Mouse (Mus musculus) embryo, embryonic 11 days (tissue): ENCODE measurements around the gene Sox9.

Experiments used
- DNase-seq: peaks from one replicate; pipeline ENCODE4 v3.0.0-alpha.2; 2015

The Sox9 gene

DNA sequence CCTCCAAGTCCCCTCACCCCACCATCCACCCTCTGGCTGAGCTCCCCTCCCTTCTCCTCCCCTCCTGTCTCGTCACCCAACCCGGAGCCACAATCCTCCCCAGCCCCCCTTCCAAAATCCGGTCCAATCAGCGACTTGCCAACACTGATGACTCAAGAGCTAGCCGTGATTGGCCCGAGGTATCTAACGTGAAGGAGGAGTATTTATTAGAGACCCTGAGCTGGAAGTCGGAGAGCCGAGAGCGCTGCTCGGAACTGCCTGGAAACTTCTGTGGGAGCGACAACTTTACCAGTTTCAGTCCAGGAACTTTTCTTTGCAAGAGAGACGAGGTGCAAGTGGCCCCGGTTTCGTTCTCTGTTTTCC is at the start of gene Sox9:
TSS of gene Sox9 (plus strand) at position 231 of the 363 bp plus-strand sequence.
- DNase-seq, result peak; percentile 96

DNA sequence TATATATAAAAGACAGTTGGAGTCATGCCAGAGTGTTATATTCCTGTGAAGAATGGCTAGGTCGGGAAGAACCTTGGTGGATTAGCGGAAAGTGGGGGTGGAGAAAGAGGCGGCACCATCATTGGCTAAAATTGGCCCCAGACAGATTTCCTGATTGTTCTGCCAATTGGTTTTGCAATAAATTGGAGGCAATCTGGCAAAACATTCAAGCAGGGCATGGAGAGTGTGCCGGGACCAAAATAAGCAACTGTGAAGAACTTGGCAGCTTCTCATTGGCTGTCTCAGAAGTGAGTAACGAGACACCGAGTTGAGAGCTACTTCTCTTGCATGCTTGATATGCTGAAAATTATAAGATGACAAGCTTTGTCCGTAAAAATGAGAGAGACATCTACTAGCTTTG is 49.6 kb upstream of the Sox9 start:
- DNase-seq, result no peak

DNA sequence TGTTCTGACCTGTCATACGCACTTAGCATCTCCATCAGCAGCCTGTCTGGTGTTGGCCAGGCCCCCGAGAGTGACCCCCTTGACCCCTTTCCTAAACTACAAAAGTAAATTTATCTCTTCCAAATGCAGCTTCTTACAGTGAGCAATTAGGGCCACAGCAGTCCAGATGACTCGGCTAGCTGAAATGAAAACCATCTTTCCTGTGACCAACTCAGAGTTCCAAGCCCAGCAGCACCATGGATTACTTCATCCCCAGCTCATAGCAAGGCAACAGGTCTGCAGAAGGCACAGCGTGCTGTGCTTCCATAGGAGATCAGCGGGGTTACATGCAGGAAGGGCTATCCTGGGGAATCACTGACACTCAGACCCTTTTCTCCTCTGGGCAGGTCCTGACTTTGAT is 45.0 kb upstream of the Sox9 start:
- DNase-seq, result peak; percentile 32

DNA sequence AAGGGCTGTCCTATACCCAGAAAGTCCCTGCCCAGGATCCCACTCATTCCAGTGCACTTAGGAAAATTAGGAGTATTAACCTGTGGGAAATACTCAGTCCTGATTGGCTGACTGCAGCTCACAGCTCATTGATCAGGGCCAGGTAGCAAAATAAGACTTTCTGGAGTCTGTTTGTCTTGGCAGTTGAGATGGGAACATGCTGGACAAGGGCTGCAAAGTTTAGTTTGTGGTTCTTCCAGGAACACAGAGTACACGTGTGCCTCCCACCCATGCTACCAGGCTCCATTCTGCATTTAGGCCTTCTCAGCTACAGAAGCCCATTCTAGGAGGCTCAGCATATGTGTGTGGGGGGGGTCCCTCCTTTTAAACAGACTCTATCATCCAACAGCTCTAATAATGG is 42.3 kb upstream of the Sox9 start:
- no peak for DNase-seq

DNA sequence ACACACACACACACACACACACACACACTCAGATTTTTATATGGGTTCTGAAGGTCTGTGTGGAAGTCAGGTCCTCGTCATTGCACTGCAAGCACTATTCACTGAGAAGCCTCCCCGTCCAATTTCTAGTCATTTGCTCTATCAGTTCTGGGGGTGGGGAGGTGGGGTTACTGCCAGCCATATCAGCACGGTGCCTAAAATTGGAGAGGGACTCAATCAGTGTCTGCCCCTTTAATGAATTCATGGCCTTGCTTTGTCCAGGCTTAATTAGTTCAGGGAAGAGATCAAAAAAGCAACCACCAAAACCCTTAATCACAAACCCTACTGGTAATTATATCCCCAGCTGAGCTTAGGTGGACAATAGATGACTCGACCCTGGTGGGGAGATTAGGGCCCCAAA is 25.5 kb upstream of the Sox9 start:
- no peak for DNase-seq

DNA sequence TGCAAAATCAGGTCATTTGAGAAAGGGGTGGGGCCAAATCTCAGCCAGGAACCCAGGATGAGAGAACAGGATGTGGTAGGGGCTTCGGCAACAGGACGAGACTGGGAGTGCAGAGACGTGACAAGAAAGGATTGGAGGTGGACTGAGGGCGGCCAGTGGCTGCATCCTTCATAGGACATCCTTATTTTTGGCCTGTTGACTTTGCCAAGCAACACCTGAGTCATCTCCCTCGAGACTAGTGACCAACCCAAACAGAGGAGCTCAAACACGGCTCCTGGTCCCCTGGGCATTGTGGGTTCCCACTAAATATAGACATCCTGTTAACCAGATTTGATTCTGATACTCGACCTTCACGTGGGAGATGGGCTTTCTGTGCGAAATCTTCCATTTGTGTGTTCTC is 24.0 kb upstream of the Sox9 start:
- no peak for DNase-seq

DNA sequence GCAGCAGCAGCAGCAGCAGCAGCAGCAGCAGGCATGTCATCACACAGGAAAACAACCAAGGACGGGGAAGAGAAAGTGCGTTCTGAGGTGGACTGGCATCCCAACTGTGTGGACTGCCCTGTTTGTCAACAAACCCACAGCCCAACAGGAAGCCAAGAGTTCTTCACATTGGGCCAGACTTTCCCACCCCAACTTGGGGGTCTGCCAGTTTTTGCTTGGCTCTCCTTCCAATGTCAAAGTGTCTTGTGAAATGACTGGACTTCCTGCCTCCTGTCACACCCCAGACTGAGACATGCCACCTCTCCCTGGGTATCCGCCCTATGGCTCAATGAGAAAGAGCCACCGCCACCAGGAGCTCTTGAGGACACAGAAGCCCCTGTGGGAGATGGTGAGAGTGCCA is 15.1 kb upstream of the Sox9 start:
- DNase-seq, result no peak

DNA sequence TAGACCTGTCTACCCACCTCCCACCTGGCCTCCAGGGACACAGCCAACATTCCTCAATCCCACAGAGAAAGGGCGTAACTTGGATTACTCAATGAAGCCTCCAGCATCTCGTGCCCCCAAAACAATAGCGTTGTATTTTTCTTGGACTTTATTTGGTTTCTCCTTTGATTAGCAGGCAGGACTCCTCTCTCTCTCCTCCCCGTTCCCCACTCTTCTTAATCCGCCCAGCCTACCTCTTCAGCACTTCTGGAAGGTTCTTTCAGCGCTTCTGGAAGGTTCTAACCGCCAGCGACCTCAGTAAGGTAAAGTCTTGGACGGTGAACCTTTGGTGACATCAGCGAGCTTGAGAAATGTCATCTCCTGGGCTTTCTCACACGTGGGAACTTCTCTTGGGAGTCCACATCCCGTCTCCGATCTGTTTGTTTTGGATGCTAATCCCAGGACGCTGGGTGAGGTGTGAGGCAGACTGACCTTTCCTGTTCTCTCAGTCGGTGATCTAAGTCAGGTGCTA is 14.4 kb upstream of the Sox9 start:
- no peak for DNase-seq

DNA sequence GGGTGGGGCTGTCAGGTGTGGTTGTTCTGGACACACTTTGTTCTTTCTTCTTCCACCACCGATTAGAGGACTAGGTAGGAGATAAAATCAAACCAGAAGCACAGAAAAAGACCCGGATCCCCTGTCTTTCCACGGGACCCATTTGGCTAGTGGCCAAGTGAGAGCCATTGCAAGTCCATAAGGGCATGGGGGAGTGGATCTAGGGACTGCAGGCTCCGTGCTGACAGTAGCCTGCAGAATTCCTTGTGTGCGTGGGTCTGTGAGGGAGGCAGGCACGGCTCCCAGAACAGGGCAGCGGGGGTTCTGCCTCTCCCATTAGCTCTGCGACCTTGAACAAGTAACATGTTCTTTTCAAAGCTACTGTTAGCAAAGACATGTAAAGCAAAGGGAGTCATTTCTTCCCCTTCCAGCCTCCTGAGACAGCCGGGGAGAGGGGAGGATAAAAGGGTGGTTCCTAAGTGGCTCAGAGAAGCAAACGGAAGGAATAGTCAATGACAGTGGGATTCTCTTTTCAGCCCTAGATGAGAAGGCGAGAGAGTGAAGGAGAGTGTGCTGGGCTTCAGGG is 9.2 kb upstream of the Sox9 start:
- no peak for DNase-seq

DNA sequence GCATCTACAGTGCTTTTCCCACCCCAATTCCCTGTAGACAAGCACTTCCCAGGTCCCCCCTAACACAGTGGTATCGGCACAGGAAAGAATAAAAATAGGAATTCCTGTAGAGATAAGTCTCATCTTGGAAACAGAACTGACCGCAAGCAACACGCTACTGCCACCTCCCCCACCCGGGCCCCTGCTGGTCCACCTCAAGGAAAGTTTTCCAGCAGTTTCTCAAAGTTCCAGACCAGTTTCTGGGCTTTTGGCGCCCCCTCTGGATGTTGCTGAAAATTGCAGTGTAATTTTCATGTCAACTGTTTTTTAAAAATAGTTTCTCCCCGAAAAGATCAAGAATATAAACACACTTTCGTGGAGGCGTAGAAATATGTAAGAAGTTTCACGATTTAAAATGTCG is 2.3 kb upstream of the Sox9 start:
- DNase-seq, result peak; percentile 83

DNA sequence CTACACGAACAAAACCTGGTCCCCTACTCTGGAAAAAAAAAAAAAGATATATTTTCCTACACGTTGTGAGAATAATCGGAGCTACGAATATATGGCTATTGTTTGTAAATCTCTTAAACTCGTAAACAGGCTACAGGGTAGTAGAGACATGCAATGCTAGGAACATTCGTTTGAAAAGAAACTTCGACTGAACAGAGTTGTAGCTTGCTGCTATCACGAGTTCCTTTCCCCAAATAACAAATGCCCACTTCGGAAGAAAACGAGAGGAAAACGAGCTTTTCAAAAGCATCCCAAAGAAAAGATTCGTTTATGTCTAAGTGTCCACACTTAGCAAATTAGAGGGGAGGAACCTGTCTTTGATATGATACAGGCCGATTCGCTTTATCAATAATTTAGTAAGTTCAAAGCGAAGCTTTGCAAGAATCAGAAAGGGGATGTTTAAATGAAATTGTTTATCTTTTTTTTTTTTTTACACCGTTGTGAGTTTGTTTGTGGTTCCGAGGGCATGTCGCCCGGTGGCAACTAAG is 1.6 kb upstream of the Sox9 start:
- peak; percentile 21 for DNase-seq

DNA sequence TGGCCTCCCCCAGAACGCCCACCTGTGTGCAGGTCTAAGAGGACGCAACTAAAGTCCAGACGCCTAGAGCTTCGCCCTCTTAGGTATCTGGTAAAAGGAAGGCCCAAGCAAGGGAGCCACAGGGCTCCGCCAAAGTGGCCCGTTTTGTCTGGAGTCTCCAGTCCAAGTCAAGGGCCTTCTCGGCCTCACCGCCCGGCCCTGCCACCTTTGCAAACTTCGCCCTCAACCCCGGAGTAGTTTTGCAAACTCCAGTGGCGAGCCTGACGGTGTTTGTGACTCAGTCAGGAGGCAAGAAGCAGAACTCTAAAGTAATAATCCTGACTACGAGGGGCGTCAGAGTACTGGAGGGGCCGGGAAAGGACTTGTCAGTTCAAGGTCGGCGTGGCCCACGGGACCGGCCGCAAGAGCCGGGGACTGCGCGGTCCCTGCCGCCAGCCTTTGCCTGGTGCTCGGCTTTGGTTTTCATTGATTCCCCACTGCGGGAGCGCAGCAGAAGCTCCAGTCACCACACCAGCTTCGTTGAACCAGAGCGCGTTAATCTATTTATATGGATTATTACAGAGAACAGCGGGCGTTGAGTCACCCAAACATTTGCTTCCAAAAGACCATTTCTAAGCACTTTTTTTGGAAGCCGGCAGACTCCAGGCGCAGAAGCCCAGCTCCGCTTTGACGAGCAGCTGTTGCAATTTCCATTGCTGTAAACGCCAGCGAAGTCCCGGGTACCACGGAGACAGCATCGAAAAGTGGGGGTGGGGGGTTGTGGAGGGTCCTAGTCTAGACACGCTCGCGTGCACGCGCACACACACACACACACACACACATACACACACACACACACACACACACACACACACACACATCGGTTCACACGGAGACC is 751 bp upstream of the Sox9 start:
- DNase-seq, result peak; percentile 81

DNA sequence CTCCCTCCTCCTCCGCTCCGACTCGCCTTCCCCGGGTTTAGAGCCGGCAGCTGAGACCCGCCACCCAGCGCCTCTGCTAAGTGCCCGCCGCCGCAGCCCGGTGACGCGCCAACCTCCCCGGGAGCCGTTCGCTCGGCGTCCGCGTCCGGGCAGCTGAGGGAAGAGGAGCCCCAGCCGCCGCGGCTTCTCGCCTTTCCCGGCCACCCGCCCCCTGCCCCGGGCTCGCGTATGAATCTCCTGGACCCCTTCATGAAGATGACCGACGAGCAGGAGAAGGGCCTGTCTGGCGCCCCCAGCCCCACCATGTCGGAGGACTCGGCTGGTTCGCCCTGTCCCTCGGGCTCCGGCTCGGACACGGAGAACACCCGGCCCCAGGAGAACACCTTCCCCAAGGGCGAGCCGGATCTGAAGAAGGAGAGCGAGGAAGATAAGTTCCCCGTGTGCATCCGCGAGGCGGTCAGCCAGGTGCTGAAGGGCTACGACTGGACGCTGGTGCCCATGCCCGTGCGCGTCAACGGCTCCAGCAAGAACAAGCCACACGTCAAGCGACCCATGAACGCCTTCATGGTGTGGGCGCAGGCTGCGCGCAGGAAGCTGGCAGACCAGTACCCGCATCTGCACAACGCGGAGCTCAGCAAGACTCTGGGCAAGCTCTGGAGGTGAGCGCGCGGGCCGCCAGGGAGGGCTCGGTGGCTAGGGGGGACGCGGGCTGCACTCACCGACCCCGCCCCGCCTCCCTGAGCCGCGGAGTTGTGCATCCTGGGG is 515 bp downstream of the Sox9 start:
- peak; percentile 77 for DNase-seq

DNA sequence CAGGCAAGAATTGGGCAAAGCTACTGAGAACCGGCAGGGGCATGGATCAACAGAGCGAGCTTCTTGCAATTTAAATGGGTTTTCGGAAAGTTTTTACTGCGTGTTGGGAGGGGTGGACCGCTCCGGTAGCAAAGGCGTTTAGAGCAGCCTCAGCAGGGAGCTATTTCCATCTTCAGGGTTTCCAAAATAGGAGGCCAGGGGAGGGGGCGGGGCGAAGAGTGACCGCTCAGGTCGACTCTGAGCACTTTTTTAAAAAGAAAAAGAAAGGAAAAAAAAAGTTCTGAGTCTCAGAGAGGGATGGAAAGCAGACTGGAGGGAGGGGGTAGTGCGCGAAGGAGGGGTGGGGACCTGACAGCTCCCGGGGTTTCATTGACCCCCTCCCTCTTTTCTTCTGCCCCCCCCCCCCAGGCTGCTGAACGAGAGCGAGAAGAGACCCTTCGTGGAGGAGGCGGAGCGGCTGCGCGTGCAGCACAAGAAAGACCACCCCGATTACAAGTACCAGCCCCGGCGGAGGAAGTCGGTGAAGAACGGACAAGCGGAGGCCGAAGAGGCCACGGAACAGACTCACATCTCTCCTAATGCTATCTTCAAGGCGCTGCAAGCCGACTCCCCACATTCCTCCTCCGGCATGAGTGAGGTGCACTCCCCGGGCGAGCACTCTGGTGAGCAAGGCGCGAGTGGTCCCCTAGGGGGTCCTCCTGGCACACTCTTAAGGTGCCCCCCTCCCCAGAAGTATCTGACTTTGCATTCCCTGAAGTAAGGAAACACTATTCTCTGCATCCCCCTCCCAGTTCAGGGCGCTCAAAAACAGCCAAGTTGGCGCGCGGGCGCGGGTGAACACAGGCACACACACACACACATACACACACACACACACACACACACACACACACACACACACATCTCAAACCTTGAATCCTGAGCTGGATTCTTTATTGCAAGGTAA is 1.6 kb downstream of the Sox9 start:
- DNase-seq, result peak; percentile 74

DNA sequence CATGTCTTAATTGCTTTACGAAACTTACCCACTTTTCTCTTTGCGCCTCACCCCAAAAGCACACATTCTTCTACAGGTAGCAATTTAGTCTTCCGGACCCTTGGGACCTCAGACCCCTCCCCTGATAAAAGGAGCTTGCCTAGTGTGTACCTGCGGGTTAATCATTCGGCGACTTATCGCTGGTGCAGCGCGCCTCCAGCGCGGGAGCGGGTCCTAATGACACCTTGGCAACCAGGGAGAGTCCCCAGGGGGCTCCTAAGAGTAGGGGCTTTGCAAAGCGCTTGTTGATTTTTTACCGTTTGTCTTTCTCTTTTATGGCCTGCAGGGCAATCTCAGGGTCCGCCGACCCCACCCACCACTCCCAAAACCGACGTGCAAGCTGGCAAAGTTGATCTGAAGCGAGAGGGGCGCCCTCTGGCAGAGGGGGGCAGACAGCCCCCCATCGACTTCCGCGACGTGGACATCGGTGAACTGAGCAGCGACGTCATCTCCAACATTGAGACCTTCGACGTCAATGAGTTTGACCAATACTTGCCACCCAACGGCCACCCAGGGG is 2.4 kb downstream of the Sox9 start:
- peak; percentile 54 for DNase-seq

DNA sequence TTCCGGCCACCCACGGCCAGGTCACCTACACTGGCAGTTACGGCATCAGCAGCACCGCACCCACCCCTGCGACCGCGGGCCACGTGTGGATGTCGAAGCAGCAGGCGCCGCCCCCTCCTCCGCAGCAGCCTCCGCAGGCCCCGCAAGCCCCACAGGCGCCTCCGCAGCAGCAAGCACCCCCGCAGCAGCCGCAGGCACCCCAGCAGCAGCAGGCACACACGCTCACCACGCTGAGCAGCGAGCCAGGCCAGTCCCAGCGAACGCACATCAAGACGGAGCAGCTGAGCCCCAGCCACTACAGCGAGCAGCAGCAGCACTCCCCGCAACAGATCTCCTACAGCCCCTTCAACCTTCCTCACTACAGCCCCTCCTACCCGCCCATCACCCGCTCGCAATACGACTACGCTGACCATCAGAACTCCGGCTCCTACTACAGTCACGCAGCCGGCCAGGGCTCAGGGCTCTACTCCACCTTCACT is 2.9 kb downstream of the Sox9 start:
- DNase-seq, result peak; percentile 63

DNA sequence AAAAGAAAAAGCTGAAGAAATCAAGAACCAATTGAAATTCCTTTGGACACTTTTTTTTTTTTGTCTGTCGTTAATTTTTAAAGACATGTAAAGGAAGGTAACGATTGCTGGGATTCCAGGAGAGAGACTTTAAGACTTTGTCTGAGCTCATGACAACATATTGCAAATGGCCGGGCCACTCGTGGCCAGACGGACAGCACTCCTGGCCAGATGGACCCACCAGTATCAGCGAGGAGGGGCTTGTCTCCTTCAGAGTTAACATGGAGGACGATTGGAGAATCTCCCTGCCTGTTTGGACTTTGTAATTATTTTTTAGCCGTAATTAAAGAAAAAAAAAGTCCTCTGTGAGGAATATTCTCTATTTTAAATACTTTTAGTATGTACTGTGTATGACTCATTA is 3.6 kb downstream of the Sox9 start:
- peak; percentile 69 for DNase-seq

DNA sequence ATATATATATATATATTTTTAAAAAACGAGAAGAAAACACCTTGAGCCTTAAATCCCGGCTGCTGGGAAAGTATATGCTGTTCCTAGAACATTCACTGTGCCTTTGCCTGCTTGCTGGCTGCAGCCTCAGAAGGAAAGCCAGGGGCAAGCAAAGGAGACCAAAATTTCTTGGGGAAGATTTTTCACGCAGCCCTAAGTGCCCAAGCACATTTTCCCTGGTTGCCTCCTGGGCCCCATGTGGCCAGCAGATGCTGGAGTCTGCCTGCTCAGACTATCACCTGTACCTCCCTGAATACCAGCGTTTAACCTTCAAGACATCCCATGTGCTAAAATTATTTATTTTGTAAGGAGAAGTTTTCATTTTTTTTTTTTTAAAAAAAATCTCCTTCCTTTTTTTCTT is 4.4 kb downstream of the Sox9 start:
- DNase-seq, result peak; percentile 58

DNA sequence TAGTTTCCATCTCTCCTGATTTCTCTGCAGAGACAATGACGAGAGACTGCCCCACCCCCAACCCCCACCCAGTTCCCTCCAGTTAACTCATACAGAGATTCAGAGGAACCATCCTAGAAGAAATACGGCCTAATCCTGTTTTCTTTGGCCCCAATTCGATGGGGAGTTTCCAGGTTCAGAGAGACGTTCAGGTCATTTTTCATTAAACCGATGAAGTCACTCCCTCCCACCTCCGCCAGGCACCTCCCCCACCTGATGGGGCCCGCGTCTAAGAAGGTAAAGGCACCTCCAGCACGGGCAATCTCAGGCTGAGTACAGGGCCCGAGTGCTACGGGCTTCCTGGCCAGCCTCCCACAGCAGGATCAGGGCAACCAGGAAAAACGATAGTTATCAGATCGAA is 6.3 kb downstream of the Sox9 start:
- peak; percentile 43 for DNase-seq

DNA sequence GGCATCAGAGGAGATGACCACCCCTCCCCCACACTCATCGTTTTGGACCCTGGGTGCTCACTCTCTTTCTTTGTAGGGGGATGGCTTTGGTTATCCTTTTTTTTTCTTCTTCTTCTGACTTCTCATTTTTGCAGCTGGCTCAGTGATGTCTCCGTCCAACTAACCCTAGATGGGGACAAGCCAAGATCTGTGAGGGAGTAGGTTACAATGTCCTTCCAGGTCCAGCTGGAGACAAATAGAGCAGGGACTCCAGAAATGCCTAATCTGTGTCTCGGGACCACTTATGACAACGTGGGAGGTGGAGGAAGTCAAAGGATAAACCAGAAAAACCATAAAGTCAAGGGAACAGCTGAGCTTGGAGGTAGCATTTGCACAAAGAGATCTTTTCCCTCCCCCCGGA is 14.4 kb downstream of the Sox9 start:
- no peak for DNase-seq

DNA sequence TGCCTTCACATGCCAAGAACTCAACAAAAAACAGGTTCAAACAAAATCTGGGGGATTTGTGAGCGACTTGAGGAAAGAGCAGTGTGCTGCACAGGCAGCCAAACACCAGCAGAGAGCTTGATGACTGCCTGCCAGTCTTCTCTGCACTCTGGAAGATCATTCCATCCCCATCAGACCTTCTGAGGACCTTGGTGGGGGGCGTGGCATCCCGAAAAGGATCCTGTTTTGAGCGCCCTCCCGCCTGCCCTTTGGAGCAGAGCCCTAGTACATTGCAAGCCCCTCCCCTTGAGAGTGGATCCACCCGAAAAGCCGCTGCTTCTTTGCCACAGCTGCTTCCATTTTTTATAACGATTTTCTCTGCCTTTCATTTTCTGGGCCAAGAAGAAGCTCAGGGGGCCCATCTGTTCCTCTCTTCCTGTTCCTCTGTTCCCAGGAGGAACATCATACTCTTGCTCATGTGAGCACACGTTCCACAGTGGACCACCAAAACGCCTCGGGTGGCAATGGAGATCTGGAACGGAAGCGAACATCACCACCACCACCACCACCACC is 16.9 kb downstream of the Sox9 start:
- DNase-seq, result peak; percentile 31
